Mouse (Mus musculus) kidney, adult 2 months (tissue): ENCODE measurements around the gene Atp13a5. TPM values are rescaled to one million over a fixed set of nuclear protein-coding genes. Genes with fewer than 3 reads are reported as not detected.

Experiments
- DNase-seq: peaks from one replicate; pipeline ENCODE4 v3.0.0; 2021
- H3K27ac ChIP-seq: fragments of 200-500 bp; 2 replicates; pipeline ENCODE4 v1.5.1; 2012; ENCODE audit warnings: low read depth, low read length, control low read depth, inconsistent platforms; ENCODE audit not compliant: insufficient read depth
- H3K27me3 ChIP-seq: fragments of 200-500 bp; replicated peaks from 2 replicates; pipeline ENCODE4 v1.6.1; 2012; ENCODE audit warnings: mild to moderate bottlenecking, moderate library complexity, low read length, inconsistent platforms; ENCODE audit not compliant: control insufficient read depth, insufficient read depth
- H3K36me3 ChIP-seq: fragments of 200-500 bp; 2 replicates; pipeline ENCODE4 v1.6.1; 2012; ENCODE audit warnings: mild to moderate bottlenecking, moderate library complexity, low read length, inconsistent platforms; ENCODE audit not compliant: control insufficient read depth, insufficient read depth
- H3K4me1 ChIP-seq: fragments of 200-500 bp; 2 replicates; pipeline ENCODE4 v1.6.1; 2011; ENCODE audit warnings: low read length; ENCODE audit not compliant: control insufficient read depth, insufficient read depth
- H3K4me3 ChIP-seq: fragments of 200-500 bp; 2 replicates; pipeline ENCODE4 v1.5.1; 2011; ENCODE audit warnings: mild to moderate bottlenecking, low read depth, low read length, control low read depth; ENCODE audit not compliant: insufficient read depth
- CTCF ChIP-seq: fragments of 200-500 bp; conservative IDR thresholded peaks from 2 replicates; pipeline ENCODE4 v1.5.1; 2011; ENCODE audit warnings: low read depth, mild to moderate bottlenecking, control low read depth, low read length, moderate library complexity, mixed read lengths; ENCODE audit not compliant: insufficient read depth, insufficient read length
- POLR2A ChIP-seq: fragments of 200-500 bp; IDR thresholded peaks from one replicate; pipeline ENCODE4 v1.6.1; 2011; ENCODE audit warnings: low read depth, low read length, control low read depth
- WGBS: fragments of 180-500 bp; shearing (Covaris S2); methylation state at CpG from one replicate; pipeline ENCODE4 v1.1.7; 2018; 5-methylcytosine and 5-hydroxymethylcytosine counted together
- polyA plus RNA-seq: library from polyadenylated mRNA; depleted of rRNA; stranded (reverse); fragments of >200 nt; gene quantifications from 2 replicates; pipeline ENCODE4 v1.2.3, GENCODE M21; 2012

The Atp13a5 gene
- polyA plus RNA-seq, 1 experiment: not detected

GRCm38 (mm10) chr16:29254325-29254724 lies 124.2 kb downstream of the Atp13a5 start:
- TF ChIP-seq CTCF (no peak), POLR2A (no peak)
- DNase-seq: no peak

GRCm38 (mm10) chr16:29235951-29236350 lies 142.6 kb downstream of the Atp13a5 start:
- DNase-seq: peak; percentile 17
- Histone ChIP-seq H3K4me1 (no peaks in the 10 kb centered on the region), H3K36me3 (no peaks in the 10 kb centered on the region), H3K27me3 (no peaks in the 10 kb centered on the region), H3K27ac (no peak overlapping the region), H3K4me3 (no peak overlapping the region)
- WGBS: 65% methylated on average over 5 of the region's 5 CpGs
- TF ChIP-seq CTCF: no peak
- no peak for TF ChIP-seq POLR2A

More at GRCm38 (mm10) chr16:29254325-29254724, 124.2 kb downstream of the Atp13a5 start:
- 60% methylated on average over 4 of the region's 4 CpGs for WGBS
- Histone ChIP-seq H3K4me1 (no peaks in the 10 kb centered on the region), H3K36me3 (no peaks in the 10 kb centered on the region), H3K27me3 (no peaks in the 10 kb centered on the region; the same call in 1 of the 2 replicates), H3K27ac (no peak overlapping the region), H3K4me3 (no peak overlapping the region)

GRCm38 (mm10) chr16:29216395-29217295 lies 161.9 kb downstream of the Atp13a5 start:
- 84% methylated on average over 5 of the region's 5 CpGs for WGBS
- Histone ChIP-seq H3K27me3 (no peaks in the 10 kb centered on the region), H3K27ac (no peak overlapping the region), H3K4me3 (no peak overlapping the region), H3K4me1 (no peaks in the 10 kb centered on the region), H3K36me3 (no peaks in the 10 kb centered on the region)
- DNase-seq: no peak
- TF ChIP-seq POLR2A (no peak), CTCF (no peak)

GRCm38 (mm10) chr16:29209605-29210411 lies 168.7 kb downstream of the Atp13a5 start, which contains the start of gene Hrasls:
TSS of gene Hrasls (plus strand) at chr16:29209695.
- no peaks in the 10 kb centered on the region; the same call in 1 of the 2 replicates for H3K4me1 ChIP-seq
- no peaks in the 10 kb centered on the region for H3K27me3 ChIP-seq
- peak; percentile 67 for DNase-seq
- peak within 1 kb of the TSS; percentile 19; the same call in 1 of the 2 replicates for H3K4me3 ChIP-seq
- TF ChIP-seq CTCF (no peak), POLR2A (no peak)
- H3K36me3 ChIP-seq: no peaks in the 10 kb centered on the region
- WGBS: 2% methylated on average over 39 of the region's 39 CpGs
- H3K27ac ChIP-seq: no peak within 1 kb of the TSS

GRCm38 (mm10) chr16:29208841-29209240 lies 169.7 kb downstream of the Atp13a5 start:
- H3K27ac ChIP-seq: no peak overlapping the region
- 72% methylated on average over 7 of the region's 7 CpGs for WGBS

GRCm38 (mm10) chr16:29205581-29205980 lies 173.0 kb downstream of the Atp13a5 start:
- WGBS: 14% methylated on average over 2 of the region's 2 CpGs
- no peak overlapping the region for H3K27ac ChIP-seq
- no peak overlapping the region for H3K4me3 ChIP-seq
- no peaks in the 10 kb centered on the region for H3K27me3 ChIP-seq
- no peak for TF ChIP-seq POLR2A
- H3K36me3 ChIP-seq: no peaks in the 10 kb centered on the region
- H3K4me1 ChIP-seq: no peaks in the 10 kb centered on the region; the same call in 1 of the 2 replicates
- DNase-seq: peak; percentile 71

More at GRCm38 (mm10) chr16:29208841-29209240, 169.7 kb downstream of the Atp13a5 start:
- Histone ChIP-seq H3K36me3 (no peaks in the 10 kb centered on the region), H3K4me3 (no peak overlapping the region), H3K4me1 (no peaks in the 10 kb centered on the region; the same call in 1 of the 2 replicates), H3K27me3 (no peaks in the 10 kb centered on the region)
- TF ChIP-seq CTCF (no peak), POLR2A (no peak)
- no peak for DNase-seq
